Mouse (Mus musculus) embryonic stem cell, embryonic (primary cell): ENCODE data around the gene Alyref2.

ENCODE experiments used
- CTCF ChIA-PET, 4 experiments: fragments of 300-600 bp in 2 of 4; fragments of 350-600 bp in 2 of 4; sonication (Branson Sonifier 250); formaldehyde crosslinking; loops; one replicate each; lab custom pipeline; 2022; ENCODE audit warnings: inconsistent platforms in 2 of 4; lab: Charles Lee
- POLR2A ChIA-PET, 4 experiments: fragments of 300-600 bp in 2 of 4; fragments of 350-600 bp in 2 of 4; sonication (Branson Sonifier 250); formaldehyde crosslinking; loops; one replicate each; lab custom pipeline; 2022; ENCODE audit warnings: antibody characterized with exemption in 4 of 4, inconsistent platforms in 1 of 4; lab: Charles Lee

Gene Alyref2

GRCm38 (mm10) chr1:171503250-171503591 lies at the start of gene Alyref2:
Gene Alyref2, plus strand, starts transcription at chr1:171503478.
- ChIA-PET CTCF (interaction anchor here (0.6 to 4.2 kb wide), 17 partner anchors 9 to 196 kb away, joined by 3 to 45 read pairs (median 6); partner anchors contain the start of genes Itln1 (in 1 of the 4) and Klhdc9 (in 1 of the 4)), POLR2A (interaction anchor here (0.5 to 5.1 kb wide), 95 partner anchors 9 to 645 kb away, joined by 3 to 86 read pairs (median 5); partner anchors contain the start of genes Itln1 (in 3 of the 4), Klhdc9 (in 3 of the 4), Usf1 (in 3 of the 4) and B4galt3 (in 2 of the 4))

- ChIA-PET POLR2A (no interaction called here), CTCF (no interaction called here)
Observed at GRCm38 (mm10) chr1:171454926-171455325, 48.4 kb upstream of the Alyref2 start.

GRCm38 (mm10) chr1:171457568-171457967 lies 45.7 kb upstream of the Alyref2 start:
- POLR2A ChIA-PET: interaction anchor here in 1 of 4 experiments (2.1 kb wide), 1 partner anchor 45 kb away, joined by 5 read pairs; no protein-coding TSS in a partner anchor
- CTCF ChIA-PET: no interaction called here

DNA sequence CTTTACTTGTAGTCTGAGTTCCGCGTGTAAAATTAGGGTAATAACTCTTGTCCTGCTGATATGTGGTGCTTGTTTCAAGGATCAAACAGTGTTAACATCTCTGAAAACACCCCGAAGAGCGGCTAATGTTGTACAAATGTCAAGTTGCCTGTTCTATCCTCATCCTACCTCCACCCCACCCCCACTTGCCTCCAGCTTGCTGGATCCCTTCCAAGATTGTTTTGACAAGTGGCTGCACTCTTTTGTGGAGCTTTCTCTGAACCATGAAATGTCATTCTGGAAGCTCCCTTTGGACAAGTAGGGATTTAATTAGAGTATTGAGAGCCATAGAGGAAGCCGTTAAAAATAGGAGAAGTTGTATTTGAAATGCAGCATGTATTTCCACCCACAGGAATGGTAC lies 43.5 kb upstream of the Alyref2 start:
- ChIA-PET CTCF (interaction anchor here in 3 of 4 experiments (0.6 to 2.2 kb wide), 8 partner anchors 10 to 151 kb away, joined by 3 to 13 read pairs (median 4); partner anchors contain the start of gene F11r (in 1 of the 3)), POLR2A (interaction anchor here in 3 of 4 experiments (1.0 to 3.0 kb wide), 20 partner anchors 9 to 190 kb away, joined by 3 to 13 read pairs (median 4); partner anchors contain the start of genes Usf1 (in 2 of the 3), B4galt3 (in 1 of the 3) and F11r (in 1 of the 3))

GRCm38 (mm10) chr1:171460551-171461503 lies 42.5 kb upstream of the Alyref2 start:
- CTCF ChIA-PET: interaction anchor here in 3 of 4 experiments (0.5 to 2.2 kb wide), 11 partner anchors 9 to 105 kb away, joined by 3 to 13 read pairs (median 4); partner anchors contain the start of gene F11r (in 2 of the 3)

DNA sequence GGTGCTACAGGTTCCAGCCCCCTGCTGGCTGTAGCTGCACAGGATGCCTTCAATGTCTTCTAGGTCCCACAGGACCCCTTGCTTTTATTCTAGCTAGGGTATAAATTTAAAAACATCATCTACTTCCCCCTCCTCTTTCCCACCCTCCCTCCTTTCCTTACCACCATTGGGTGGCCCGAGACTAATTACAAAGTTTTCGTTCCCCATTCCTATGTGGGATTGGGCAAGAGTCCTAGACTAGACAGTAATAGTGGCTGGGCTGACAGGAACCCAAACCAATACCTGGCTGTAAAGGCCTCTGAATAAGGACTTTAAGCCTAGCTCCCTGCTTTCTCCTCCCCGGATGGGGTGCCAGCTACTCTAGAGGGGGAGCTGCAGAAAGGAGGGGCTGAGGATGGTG lies 40.1 kb upstream of the Alyref2 start:
- ChIA-PET POLR2A (interaction anchor here in 3 of 4 experiments (0.6 to 3.0 kb wide), 11 partner anchors 8 to 241 kb away, joined by 3 to 8 read pairs (median 4); partner anchors contain the start of genes F11r (in 1 of the 3) and Tomm40l (in 1 of the 3)), CTCF (interaction anchor here in 1 of 4 experiments (0.6 kb wide), 1 partner anchor 29 kb away, joined by 3 read pairs; no protein-coding TSS in a partner anchor)

More at GRCm38 (mm10) chr1:171460551-171461503, 42.5 kb upstream of the Alyref2 start:
- POLR2A ChIA-PET: interaction anchor here in 3 of 4 experiments (0.6 to 3.0 kb wide), 27 partner anchors 8 to 243 kb away, joined by 3 to 13 read pairs (median 5); partner anchors contain the start of genes F11r (in 2 of the 3), Usf1 (in 2 of the 3), Alyref2 (in 1 of the 3) and B4galt3 (in 1 of the 3)

DNA sequence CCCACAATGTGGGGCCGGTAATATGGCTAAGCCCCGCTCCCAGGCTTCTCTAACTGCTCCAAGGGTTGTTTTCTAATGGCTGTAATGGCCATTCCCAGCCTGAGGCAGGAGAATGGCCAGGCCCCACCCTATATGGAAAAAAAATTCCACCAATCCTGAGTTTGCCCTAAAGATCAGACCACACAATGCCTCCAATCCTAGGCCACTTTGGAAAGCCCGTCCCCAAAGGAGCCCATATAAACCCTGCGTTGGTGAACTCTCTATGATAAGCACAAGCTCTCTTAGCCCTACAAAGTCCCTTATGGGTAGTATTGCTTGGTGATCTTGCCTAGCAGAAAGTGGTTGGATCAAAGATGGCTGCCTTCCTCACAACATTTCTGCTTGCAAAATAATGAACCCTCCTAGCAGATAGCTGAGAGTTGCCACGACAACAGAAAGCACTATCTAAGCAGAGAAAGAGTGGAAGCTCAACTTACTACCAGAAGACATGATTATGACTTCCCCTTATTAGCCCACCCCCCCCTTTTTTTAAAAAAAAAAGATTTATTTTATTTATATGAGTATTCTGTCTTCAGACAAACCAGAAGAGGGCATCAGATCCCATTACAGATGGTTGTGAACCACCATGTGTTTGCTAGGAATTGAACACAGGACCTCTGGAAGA lies 37.4 kb upstream of the Alyref2 start:
- CTCF ChIA-PET: interaction anchor here in 2 of 4 experiments (0.5 to 0.8 kb wide), 7 partner anchors 18 to 199 kb away, joined by 3 to 6 read pairs (median 3); partner anchors contain the start of gene Klhdc9 (in 1 of the 2)
- POLR2A ChIA-PET: interaction anchor here in 3 of 4 experiments (0.6 to 3.5 kb wide), 41 partner anchors 8 to 185 kb away, joined by 3 to 40 read pairs (median 5); partner anchors contain the start of genes F11r (in 3 of the 3), Alyref2 (in 2 of the 3), Klhdc9 (in 2 of the 3) and Arhgap30 (in 1 of the 3)

- CTCF ChIA-PET: interaction anchor here in 2 of 4 experiments (0.6 to 0.8 kb wide), 3 partner anchors 35 to 199 kb away, joined by 3 to 6 read pairs (median 4); no protein-coding TSS in a partner anchor
- POLR2A ChIA-PET: interaction anchor here in 3 of 4 experiments (0.6 to 3.5 kb wide), 30 partner anchors 11 to 277 kb away, joined by 3 to 40 read pairs (median 6); partner anchors contain the start of genes Alyref2 (in 2 of the 3), Usf1 (in 2 of the 3), Dedd (in 1 of the 3) and F11r (in 1 of the 3)
Observed at GRCm38 (mm10) chr1:171466565-171466964, 36.7 kb upstream of the Alyref2 start.

DNA sequence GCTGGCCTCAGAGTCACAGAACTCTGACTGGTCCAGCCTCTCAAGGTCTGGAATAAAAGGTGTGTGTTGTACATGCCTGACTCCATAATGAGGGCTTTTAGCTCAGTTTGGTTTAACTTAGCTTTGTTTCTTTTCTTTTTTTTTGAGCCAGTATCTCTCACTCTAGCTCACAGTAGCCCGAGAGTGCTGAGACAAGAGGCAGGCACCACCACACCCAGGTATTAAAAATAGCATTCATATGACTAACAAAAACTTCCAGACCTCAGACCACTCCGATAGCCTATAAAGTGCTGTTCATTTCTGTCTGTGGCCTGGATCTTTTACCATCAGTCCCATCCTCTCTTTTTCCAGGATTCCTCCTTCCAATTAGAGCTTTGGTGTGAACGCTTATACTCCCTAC lies 33.6 kb upstream of the Alyref2 start:
- CTCF ChIA-PET: interaction anchor here (0.5 to 3.2 kb wide), 23 partner anchors 9 to 370 kb away, joined by 3 to 13 read pairs (median 5); partner anchors contain the start of genes F11r (in 1 of the 4) and Klhdc9 (in 1 of the 4)
- POLR2A ChIA-PET: interaction anchor here (0.6 to 4.4 kb wide), 29 partner anchors 7 to 602 kb away, joined by 3 to 33 read pairs (median 4); partner anchors contain the start of genes Usf1 (in 3 of the 4), Alyref2 (in 2 of the 4), Arhgap30 (in 1 of the 4) and Atf6 (in 1 of the 4)

GRCm38 (mm10) chr1:171470371-171470871 lies 32.9 kb upstream of the Alyref2 start:
- ChIA-PET CTCF (interaction anchor here (0.6 to 3.2 kb wide), 32 partner anchors 8 to 348 kb away, joined by 3 to 13 read pairs (median 4); partner anchors contain the start of genes F11r (in 1 of the 4) and Ppox (in 1 of the 4)), POLR2A (interaction anchor here (0.6 to 4.4 kb wide), 30 partner anchors 8 to 502 kb away, joined by 3 to 33 read pairs (median 4); partner anchors contain the start of genes Usf1 (in 3 of the 4), Alyref2 (in 2 of the 4), Klhdc9 (in 2 of the 4) and Arhgap30 (in 1 of the 4))

GRCm38 (mm10) chr1:171470896-171471295 lies 32.4 kb upstream of the Alyref2 start:
- ChIA-PET CTCF (interaction anchor here (0.5 to 3.2 kb wide), 30 partner anchors 8 to 348 kb away, joined by 3 to 13 read pairs (median 5); partner anchors contain the start of genes F11r (in 1 of the 4) and Ppox (in 1 of the 4)), POLR2A (interaction anchor here (0.6 to 4.4 kb wide), 37 partner anchors 8 to 201 kb away, joined by 3 to 33 read pairs (median 4); partner anchors contain the start of genes F11r (in 3 of the 4), Alyref2 (in 2 of the 4), Arhgap30 (in 2 of the 4) and Klhdc9 (in 2 of the 4))

DNA sequence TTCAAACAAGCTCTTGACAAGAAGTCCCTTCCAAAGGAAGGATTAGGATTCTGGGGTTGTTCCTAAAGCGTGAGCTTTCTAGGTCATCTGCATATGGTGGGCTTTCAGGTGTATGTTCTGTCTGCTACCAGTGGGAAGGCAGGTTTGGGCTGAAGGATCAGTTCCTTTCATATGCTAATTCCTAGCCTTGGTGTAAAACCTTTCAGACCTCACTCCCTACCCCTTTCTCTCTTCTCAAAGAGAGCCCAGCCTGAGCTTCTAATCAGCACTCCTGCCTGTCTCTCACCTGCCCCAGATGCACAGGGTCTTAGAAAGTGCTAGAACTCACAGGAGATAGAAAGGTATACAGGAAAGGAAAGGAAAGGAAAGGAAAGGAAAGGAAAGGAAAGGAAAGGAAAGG lies 31.8 kb upstream of the Alyref2 start:
- ChIA-PET CTCF (interaction anchor here (0.5 to 3.2 kb wide), 10 partner anchors 7 to 346 kb away, joined by 3 to 11 read pairs (median 5); partner anchors contain the start of gene Ppox (in 1 of the 4)), POLR2A (interaction anchor here (0.6 to 4.4 kb wide), 33 partner anchors 9 to 202 kb away, joined by 3 to 33 read pairs (median 4); partner anchors contain the start of genes F11r (in 3 of the 4), Alyref2 (in 2 of the 4), Klhdc9 (in 2 of the 4) and Arhgap30 (in 1 of the 4))

- CTCF ChIA-PET: interaction anchor here in 2 of 4 experiments (0.6 to 3.2 kb wide), 6 partner anchors 30 to 191 kb away, joined by 3 to 9 read pairs (median 5); partner anchors contain the start of gene Ppox (in 1 of the 2)
- POLR2A ChIA-PET: interaction anchor here (0.8 to 4.4 kb wide), 22 partner anchors 9 to 202 kb away, joined by 3 to 33 read pairs (median 6); partner anchors contain the start of genes Alyref2 (in 2 of the 4), F11r (in 2 of the 4), B4galt3 (in 1 of the 4) and Dedd (in 1 of the 4)
Observed at GRCm38 (mm10) chr1:171471941-171472340, 31.3 kb upstream of the Alyref2 start.

- POLR2A ChIA-PET: interaction anchor here (0.5 to 2.8 kb wide), 8 partner anchors 8 to 368 kb away, joined by 3 to 12 read pairs (median 4); partner anchors contain the start of gene Alyref2 (in 1 of the 4)
- CTCF ChIA-PET: no interaction called here
Observed at GRCm38 (mm10) chr1:171473506-171473905, 29.8 kb upstream of the Alyref2 start.

GRCm38 (mm10) chr1:171473920-171474640 lies 29.2 kb upstream of the Alyref2 start:
- ChIA-PET CTCF (no interaction called here), POLR2A (interaction anchor here in 3 of 4 experiments (0.5 to 2.8 kb wide), 8 partner anchors 8 to 368 kb away, joined by 3 to 12 read pairs (median 4); partner anchors contain the start of gene Alyref2 (in 1 of the 3))
